Mouse (Mus musculus) CH12.LX (cell line): ENCODE data around the gene Rnf181. TPM values are rescaled to one million over a fixed set of nuclear protein-coding genes. Genes with fewer than 3 reads are reported as not detected.

ENCODE experiments used
- DNase-seq: peaks from one replicate; pipeline ENCODE4 v3.0.0-alpha.2; 2013; ENCODE audit errors: extremely low read depth
- H3K27ac ChIP-seq: 2 replicates; pipeline ENCODE4 v1.5.1; 2012; ENCODE audit warnings: low read depth, mild to moderate bottlenecking, control low read depth, moderate library complexity; ENCODE audit not compliant: insufficient read depth
- H3K27me3 ChIP-seq: replicated peaks from 2 replicates; pipeline ENCODE3; 2012; ENCODE audit warnings: inconsistent platforms
- H3K36me3 ChIP-seq, 2 experiments: replicated peaks in 1 of 2; 2 replicates each; pipeline versions ENCODE3 to v1.6.1; 2012; ENCODE audit warnings: inconsistent platforms in 1 of 2, low read length in 1 of 2, mild to moderate bottlenecking in 1 of 2, mixed read lengths in 1 of 2, moderate library complexity in 1 of 2; ENCODE audit not compliant: control insufficient read depth in 1 of 2, insufficient read depth in 1 of 2
- H3K4me1 ChIP-seq, 2 experiments: 2 replicates each; pipeline ENCODE4 v1.6.1; 2012; ENCODE audit warnings: inconsistent platforms in 1 of 2, moderate library complexity in 1 of 2; ENCODE audit not compliant: insufficient read depth in 2 of 2, control insufficient read depth in 1 of 2
- H3K4me2 ChIP-seq: 2 replicates; pipeline ENCODE4 v1.6.1; 2012; ENCODE audit warnings: low read depth, mild to moderate bottlenecking, control low read depth; ENCODE audit not compliant: poor library complexity, insufficient read depth, severe bottlenecking
- H3K4me3 ChIP-seq, 3 experiments: fragments of 150-350 bp in 1 of 3; sonication (generic) in 1 of 3; replicated peaks in 1 of 3; 2 replicates each; pipeline versions ENCODE3 to v1.5.1; 2011 to 2012; ENCODE audit warnings: low read depth in 2 of 3, low read length in 2 of 3, mild to moderate bottlenecking in 2 of 3, moderate library complexity in 2 of 3, control low read depth in 1 of 3, improper control_type of control experiment in 1 of 3, inconsistent platforms in 1 of 3, mixed read lengths in 1 of 3; ENCODE audit not compliant: poor library complexity in 1 of 3
- H3K79me2 ChIP-seq: replicated peaks from 2 replicates; pipeline ENCODE4 v1.6.1; 2012; ENCODE audit warnings: mild to moderate bottlenecking, moderate library complexity; ENCODE audit not compliant: control insufficient read depth, poor library complexity, insufficient read depth, severe bottlenecking; ENCODE audit errors: extremely low read depth
- H3K9ac ChIP-seq: 2 replicates; pipeline ENCODE4 v1.6.1; 2012; ENCODE audit warnings: low read depth, mild to moderate bottlenecking, control low read depth, moderate library complexity; ENCODE audit not compliant: insufficient read depth
- H3K9me3 ChIP-seq: replicated peaks from 2 replicates; pipeline ENCODE3; 2012; ENCODE audit warnings: low read length, inconsistent platforms, mixed read lengths
- BHLHE40 ChIP-seq: IDR thresholded peaks from 2 replicates; pipeline ENCODE4 v1.6.1; 2011; ENCODE audit warnings: mild to moderate bottlenecking, low read depth, low read length, improper control_type of control experiment
- CHD1 ChIP-seq: IDR thresholded peaks from 2 replicates; pipeline ENCODE4 v1.6.1; 2012; ENCODE audit warnings: low read depth, low read length, improper control_type of control experiment, inconsistent platforms
- CTCF ChIP-seq, 2 experiments: IDR thresholded peaks in 1 of 2; conservative IDR thresholded peaks in 1 of 2; 2 replicates each; pipeline ENCODE4 v1.5.1; 2011 to 2012; ENCODE audit warnings: low read depth in 2 of 2, low read length in 2 of 2, improper control_type of control experiment in 1 of 2, inconsistent platforms in 1 of 2, mild to moderate bottlenecking in 1 of 2, moderate library complexity in 1 of 2
- ELF1 ChIP-seq: IDR thresholded peaks from 2 replicates; pipeline ENCODE4 v1.6.1; 2014; ENCODE audit warnings: low read depth, mild to moderate bottlenecking, inconsistent platforms, low read length, improper control_type of control experiment
- EP300 ChIP-seq: IDR thresholded peaks from 2 replicates; pipeline ENCODE4 v1.6.1; 2011; ENCODE audit warnings: low read length, improper control_type of control experiment
- ETS1 ChIP-seq: conservative IDR thresholded peaks from 2 replicates; pipeline ENCODE4 v1.6.1; 2012; ENCODE audit warnings: low read depth, mild to moderate bottlenecking, inconsistent platforms, low read length, improper control_type of control experiment, moderate library complexity
- GABPA ChIP-seq: IDR thresholded peaks from 2 replicates; pipeline ENCODE4 v1.6.1; 2012; ENCODE audit warnings: low read depth, low read length, improper control_type of control experiment, inconsistent platforms; ENCODE audit not compliant: insufficient replicate concordance
- HCFC1 ChIP-seq: IDR thresholded peaks from 2 replicates; pipeline ENCODE4 v1.6.1; 2012; ENCODE audit warnings: low read depth, mild to moderate bottlenecking, inconsistent platforms, low read length, improper control_type of control experiment
- JUND ChIP-seq: conservative IDR thresholded peaks from 2 replicates; pipeline ENCODE4 v1.6.1; 2011; ENCODE audit warnings: low read depth, low read length, improper control_type of control experiment
- MAFK ChIP-seq: IDR thresholded peaks from 2 replicates; pipeline ENCODE4 v1.6.1; 2011; ENCODE audit warnings: low read length, improper control_type of control experiment; ENCODE audit not compliant: insufficient replicate concordance
- NELFE ChIP-seq: IDR thresholded peaks from 2 replicates; pipeline ENCODE4 v1.6.1; 2011; ENCODE audit warnings: low read depth, low read length, improper control_type of control experiment
- NRF1 ChIP-seq: IDR thresholded peaks from 2 replicates; pipeline ENCODE4 v1.6.1; 2014; ENCODE audit warnings: low read depth, mild to moderate bottlenecking, inconsistent platforms, low read length, improper control_type of control experiment, moderate library complexity
- POLR2A ChIP-seq: IDR thresholded peaks from 2 replicates; pipeline ENCODE4 v1.6.1; 2011; ENCODE audit warnings: low read depth, mild to moderate bottlenecking, improper control_type of control experiment, low read length
- RAD21 ChIP-seq: IDR thresholded peaks from 2 replicates; pipeline ENCODE4 v1.6.1; 2011; ENCODE audit warnings: low read depth, mild to moderate bottlenecking, low read length, improper control_type of control experiment, moderate library complexity
- RCOR1 ChIP-seq: conservative IDR thresholded peaks from 2 replicates; pipeline ENCODE4 v1.6.1; 2012; ENCODE audit warnings: low read depth, mild to moderate bottlenecking, inconsistent platforms, low read length, improper control_type of control experiment
- SMC3 ChIP-seq: IDR thresholded peaks from 2 replicates; pipeline ENCODE4 v1.6.1; 2011; ENCODE audit warnings: low read depth, low read length, improper control_type of control experiment
- ZC3H11A ChIP-seq: IDR thresholded peaks from 2 replicates; pipeline ENCODE4 v1.6.1; 2012; ENCODE audit warnings: low read depth, mild to moderate bottlenecking, inconsistent platforms, low read length, improper control_type of control experiment
- dilution Hi-C: fragments of 300-500 bp; cut with MboI; formaldehyde crosslinking; loops from 2 replicates; pipeline ENCODE4 v1.14.3; 2020; ENCODE audit warnings: low sequenced_read_pairs; ENCODE audit not compliant: extremely low pct_unique_long_range_greater_than_20kb, extremely low pct_ligation_motif_present
- in situ Hi-C: fragments of 300-500 bp; cut with MboI; formaldehyde crosslinking; loops from 3 replicates; pipeline ENCODE4 v1.14.3; 2019; ENCODE audit warnings: low sequenced_read_pairs, low pct_ligation_motif_present, low pct_unique_long_range_greater_than_20kb, mixed read lengths
- polyA plus RNA-seq: library from polyadenylated mRNA; unstranded; fragments of >175 nt; gene quantifications from 2 replicates; pipeline ENCODE4 v1.2.1, GENCODE M21; 2012; ENCODE audit warnings: low read depth; ENCODE audit not compliant: insufficient read length
- total RNA-seq, 2 experiments: library from RNA; depleted of rRNA; stranded (reverse); fragments of 300-350 nt in 1 of 2; fragments of >200 nt in 1 of 2; gene quantifications; 2 replicates each; pipeline ENCODE4 v1.2.3; 2012 to 2014

Gene Rnf181
- total and polyA plus RNA-seq, 3 experiments, result 63.2 to 88.7 (median 83.2) TPM

DNA sequence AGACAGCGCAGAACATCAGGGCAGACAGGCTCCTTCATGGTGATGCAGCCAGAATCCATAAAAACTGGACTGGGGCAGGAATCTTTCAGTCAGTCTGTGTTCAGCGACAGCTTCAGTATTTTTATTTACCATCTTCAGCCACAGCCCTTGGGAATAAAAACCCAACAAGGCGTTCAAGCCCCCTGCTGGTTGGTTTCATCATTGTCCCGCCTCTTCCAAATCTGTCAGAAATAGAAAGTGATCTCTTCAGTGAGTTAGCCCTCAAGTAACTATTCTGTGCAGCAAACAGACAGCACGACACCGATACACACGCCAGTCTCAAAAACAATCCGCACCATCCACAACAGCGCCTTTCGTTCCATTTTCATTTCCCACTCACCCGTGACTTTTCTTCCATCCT, 47.7 kb downstream of the Rnf181 start:
- Histone ChIP-seq H3K36me3 (peaks cover 70 to 91% of the 10 kb centered on the region in 2 experiments), H3K4me1 (no peaks in the 10 kb centered on the region), H3K27ac (no peak overlapping the region), H3K4me2 (no peak overlapping the region), H3K4me3 (no peak overlapping the region), H3K79me2 (no peaks in the 10 kb centered on the region), H3K9me3 (no peaks in the 10 kb centered on the region), H3K27me3 (no peaks in the 10 kb centered on the region), H3K9ac (no peak overlapping the region)
- dilution Hi-C loops, result no loop called here
- in situ Hi-C loops, result no loop called here
- DNase-seq, result peak; percentile 46
- TF ChIP-seq MAFK (no peak), SMC3 (peak; percentile 21; the same call in 1 of the 2 replicates), CTCF (conservative IDR thresholded peaks at IDR 0.05 in 1 of 2, IDR thresholded peaks at IDR 0.05 in 1 of 2; ENCODE audit: low read depth in 2 of 2, low read length in 2 of 2) (peak; percentile 33 to 56), ZC3H11A (no peak)

DNA sequence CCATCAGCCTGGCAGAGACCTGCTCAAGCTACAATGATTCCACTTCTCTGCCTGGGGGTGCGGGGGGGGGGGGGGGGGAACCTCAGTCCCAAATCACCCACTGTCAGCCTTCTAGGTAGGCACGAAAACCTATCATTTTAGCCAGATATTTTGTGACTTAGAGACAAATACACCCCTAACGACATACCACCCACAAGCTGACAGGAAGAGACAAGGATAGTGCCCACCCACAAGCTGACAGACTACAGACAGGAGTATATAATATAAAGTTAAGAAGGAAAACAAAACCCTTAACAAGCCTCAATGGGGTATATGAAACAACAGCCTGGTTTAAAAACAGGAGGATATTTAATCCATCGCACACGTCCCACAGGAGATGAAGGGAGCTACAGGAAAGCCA, 48.3 kb downstream of the Rnf181 start:
- peaks cover 70 to 91% of the 10 kb centered on the region in 2 experiments for H3K36me3 ChIP-seq
- no peak overlapping the region for H3K4me3 ChIP-seq
- H3K27ac ChIP-seq, result no peak overlapping the region
- H3K4me2 ChIP-seq, result no peak overlapping the region
- dilution Hi-C loops, result no loop called here
- H3K27me3 ChIP-seq, result no peaks in the 10 kb centered on the region
- DNase-seq, result no peak
- in situ Hi-C loops, result no loop called here
- no peaks in the 10 kb centered on the region for H3K79me2 ChIP-seq
- H3K4me1 ChIP-seq, result no peaks in the 10 kb centered on the region
- no peak for TF ChIP-seq JUND
- TF ChIP-seq CHD1, result no peak
- no peak for TF ChIP-seq RCOR1
- TF ChIP-seq EP300, result no peak
- no peak for TF ChIP-seq CTCF (conservative IDR thresholded peaks at IDR 0.05 in 1 of 2, IDR thresholded peaks at IDR 0.05 in 1 of 2; ENCODE audit: low read depth in 2 of 2, low read length in 2 of 2)
- no peaks in the 10 kb centered on the region for H3K9me3 ChIP-seq
- no peak overlapping the region for H3K9ac ChIP-seq

DNA sequence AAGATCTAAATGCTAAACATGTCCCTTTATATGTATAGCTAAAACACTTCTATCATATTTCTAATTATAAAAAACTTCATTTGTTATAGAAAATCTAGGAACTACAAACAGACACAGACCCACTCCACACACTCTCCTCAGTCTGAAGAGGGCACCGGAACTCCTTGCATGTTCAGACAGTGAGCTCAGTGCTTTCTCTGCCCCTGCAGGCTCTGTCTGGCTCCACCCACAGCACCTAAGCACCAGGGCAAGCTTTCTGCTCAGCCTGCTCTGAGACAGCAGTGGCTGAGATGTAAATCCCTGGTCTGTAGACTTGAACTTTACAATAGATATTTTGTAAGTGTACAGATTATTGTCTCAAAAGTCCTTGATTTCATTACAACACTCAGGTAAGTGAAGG, 50.7 kb downstream of the Rnf181 start:
- Histone ChIP-seq H3K9me3 (no peaks in the 10 kb centered on the region), H3K79me2 (no peaks in the 10 kb centered on the region), H3K27ac (no peak overlapping the region), H3K4me3 (no peak overlapping the region), H3K9ac (no peak overlapping the region), H3K36me3 (peaks cover 67 to 86% of the 10 kb centered on the region in 2 experiments), H3K4me1 (no peaks in the 10 kb centered on the region), H3K4me2 (no peak overlapping the region), H3K27me3 (no peaks in the 10 kb centered on the region)
- in situ Hi-C loops, result no loop called here
- dilution Hi-C loops, result no loop called here
- TF ChIP-seq JUND, result no peak
- no peak for TF ChIP-seq EP300
- no peak for TF ChIP-seq RCOR1
- TF ChIP-seq GABPA, result no peak
- TF ChIP-seq POLR2A, result no peak
- no peak for TF ChIP-seq ELF1
- no peak for TF ChIP-seq NRF1
- TF ChIP-seq HCFC1, result no peak
- no peak for TF ChIP-seq NELFE
- TF ChIP-seq RAD21, result no peak
- TF ChIP-seq CHD1, result no peak
- no peak for TF ChIP-seq BHLHE40
- no peak for TF ChIP-seq ETS1
- DNase-seq, result no peak
